Mouse (Mus musculus): ENCODE measurements around the gene Ago1.

GRCm38 (mm10) chr4:126496963-126497362 lies 28.6 kb upstream of the Ago1 start:
- no peak for TF ChIP-seq CTCF (IDR thresholded peaks at IDR 0.05)
- no peak for TF ChIP-seq EP300 (IDR thresholded peaks at IDR 0.05)

Data from lung, postnatal 0 days (tissue).